Mouse (Mus musculus): ENCODE measurements around the gene Spin1. TPM values are rescaled to one million over a fixed set of nuclear protein-coding genes. Genes with fewer than 3 reads are reported as not detected.

The Spin1 gene
- polyA plus RNA-seq (2021; fragmentation: Nextera tagmentation) = 60.5 and 70.3 TPM in 2 replicates
- long read RNA-seq, experiment 1, full-length matches to known transcripts = 12 of 154 reads
- long read RNA-seq, experiment 1, partial matches to known transcripts = 137 of 154 reads
- long read RNA-seq, experiment 1, other reads (novel, unspliced or antisense) = 5 of 154 reads
- long read RNA-seq, experiment 2, full-length matches to known transcripts = 200 of 394 reads
- long read RNA-seq, experiment 2, partial matches to known transcripts = 85 of 394 reads
- long read RNA-seq, experiment 2, other reads (novel, unspliced or antisense) = 109 of 394 reads

DNA sequence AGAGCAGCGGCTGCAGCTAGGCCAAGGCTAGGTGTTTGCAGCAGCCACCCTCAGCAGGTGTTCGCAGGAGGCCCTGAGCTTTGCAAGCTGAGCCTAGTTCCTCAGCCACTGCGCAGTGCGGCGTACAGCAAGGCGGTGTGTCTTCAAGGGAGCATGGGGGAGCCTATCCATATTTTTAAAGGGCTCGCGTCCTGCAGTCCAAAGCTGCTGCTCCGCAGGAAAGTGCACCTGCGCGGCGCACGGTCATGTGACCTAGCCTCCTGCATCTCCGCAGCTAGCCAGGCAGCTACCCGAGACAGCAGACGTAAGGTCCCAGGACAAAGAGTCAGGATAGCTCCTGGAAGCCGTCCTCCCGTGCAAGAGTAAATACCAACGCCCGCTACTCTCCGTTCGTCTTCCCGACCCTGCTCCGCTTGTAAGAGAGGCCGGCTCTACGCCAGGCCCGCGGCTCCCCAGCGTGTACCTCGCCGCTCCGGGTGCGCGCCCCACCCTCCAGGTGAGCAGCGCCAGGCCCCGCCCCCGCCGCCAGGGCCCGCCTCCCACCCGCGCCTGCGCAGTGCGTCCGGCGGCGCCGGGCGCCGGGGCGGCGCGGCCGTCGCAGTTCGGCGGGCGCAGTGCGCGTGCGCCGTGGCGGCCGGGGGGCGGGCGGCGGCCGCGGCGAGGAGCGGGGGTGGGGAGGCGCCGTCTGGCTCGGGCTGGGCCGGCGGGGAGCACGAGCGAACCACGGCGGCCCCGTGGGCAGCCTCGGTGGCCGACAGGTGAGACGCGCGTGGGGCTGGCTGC lies at the start of gene Spin1:
Gene Spin1 (plus strand): TSS at position 648 of the 783 bp plus-strand sequence.

DNA sequence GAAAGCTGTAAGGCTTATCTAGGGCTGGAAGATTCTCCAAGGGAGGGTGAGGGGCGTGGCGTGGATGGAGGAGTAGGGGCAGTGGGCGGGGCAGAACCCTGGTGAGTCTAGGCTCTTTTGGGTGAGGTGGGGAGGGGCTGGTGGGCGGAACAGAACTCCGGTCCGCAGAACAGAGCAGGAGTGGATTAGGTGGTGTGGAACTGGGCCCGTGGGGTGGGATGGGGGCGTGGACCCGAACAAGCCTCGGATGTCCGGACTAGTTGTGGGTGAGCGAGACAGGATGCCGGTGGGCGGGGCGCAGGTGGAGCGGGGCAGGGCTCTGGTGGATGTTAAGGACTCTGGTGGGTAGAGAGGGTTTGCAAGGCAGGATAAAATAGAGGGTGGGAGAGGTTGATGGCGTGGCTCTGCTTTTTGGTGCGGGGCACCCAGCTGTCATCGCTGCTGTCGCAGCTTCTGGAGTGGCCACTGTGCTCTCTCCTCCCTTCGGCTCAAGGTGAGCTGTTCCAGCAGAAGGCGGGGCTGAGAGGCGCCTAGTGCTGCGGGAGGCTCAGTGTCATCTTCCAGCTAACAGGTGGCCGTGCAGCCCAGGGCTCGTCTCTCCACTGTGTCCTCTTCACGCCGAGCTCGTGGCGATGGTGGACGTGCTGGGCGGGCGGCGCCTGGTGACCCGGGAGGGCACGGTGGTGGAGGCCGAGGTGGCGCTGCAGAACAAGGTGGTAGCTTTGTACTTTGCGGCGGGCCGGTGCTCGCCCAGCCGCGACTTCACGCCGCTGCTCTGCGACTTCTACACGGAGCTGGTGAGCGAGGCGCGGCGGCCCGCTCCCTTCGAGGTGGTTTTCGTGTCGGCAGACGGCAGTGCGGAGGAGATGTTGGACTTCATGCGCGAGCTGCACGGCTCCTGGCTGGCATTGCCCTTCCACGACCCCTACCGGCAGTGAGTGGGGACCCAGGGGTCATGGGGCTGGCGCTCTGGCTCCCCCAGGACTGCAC lies 70.3 kb downstream of the Spin1 start, which contains the start of gene Nxnl2:
Gene Nxnl2 (plus strand): TSS at position 332 of the 990 bp plus-strand sequence.

Other genes with a start within 250 kb of the Spin1 start
- gene Nxnl2, start 70.1 kb downstream of the Spin1 start, polyA plus RNA-seq (2021; fragmentation: Nextera tagmentation) = 0.31 TPM in 1 of 2 replicates, not detected in the other

All from layer of hippocampus, adult 6 months (tissue).